Mouse (Mus musculus) limb, embryonic 13.5 days (tissue): ENCODE measurements around the gene Rgma. TPM values are rescaled to one million over a fixed set of nuclear protein-coding genes. Genes with fewer than 3 reads are reported as not detected.

ENCODE experiments used
- ATAC-seq: fragments of 200-750 bp; cut with Nextera tagmentation; 2 replicates; pipeline ENCODE4 v1.8.0; 2017; ENCODE audit warnings: low read depth, moderate number of reproducible peaks, moderate TSS enrichment; ENCODE audit not compliant: low FRiP score
- H3K27ac ChIP-seq: fragments of 300-500 bp; sonication (generic); 2 replicates; pipeline ENCODE4 v1.5.1; 2015; ENCODE audit warnings: inconsistent platforms, mild to moderate bottlenecking, moderate library complexity
- H3K27me3 ChIP-seq: fragments of 300-500 bp; sonication (generic); 2 replicates; pipeline ENCODE4 v1.6.1; 2015; ENCODE audit warnings: mild to moderate bottlenecking, inconsistent platforms
- H3K36me3 ChIP-seq: fragments of 300-500 bp; sonication (generic); 2 replicates; pipeline ENCODE4 v1.6.1; 2015; ENCODE audit warnings: inconsistent platforms, mild to moderate bottlenecking, moderate library complexity
- H3K4me1 ChIP-seq: fragments of 300-500 bp; sonication (generic); 2 replicates; pipeline ENCODE4 v1.6.1; 2015; ENCODE audit warnings: inconsistent platforms
- H3K4me2 ChIP-seq: fragments of 300-500 bp; sonication (generic); replicated peaks from 2 replicates; pipeline ENCODE4 v1.6.1; 2015; ENCODE audit warnings: inconsistent platforms, mild to moderate bottlenecking, moderate library complexity
- H3K4me3 ChIP-seq: fragments of 300-500 bp; sonication (generic); 2 replicates; pipeline ENCODE4 v1.5.1; 2015; ENCODE audit warnings: moderate library complexity, mild to moderate bottlenecking, inconsistent platforms
- H3K9ac ChIP-seq: fragments of 300-500 bp; sonication (generic); 2 replicates; pipeline ENCODE4 v1.6.1; 2015; ENCODE audit warnings: mild to moderate bottlenecking, inconsistent platforms
- H3K9me3 ChIP-seq: fragments of 300-500 bp; sonication (generic); 2 replicates; pipeline ENCODE4 v1.6.1; 2016; ENCODE audit warnings: inconsistent platforms
- WGBS: fragments of 180-500 bp; shearing (Covaris S2); methylation state at CpG from one replicate; pipeline ENCODE4 v1.1.7; 2015; 5-methylcytosine and 5-hydroxymethylcytosine counted together
- polyA plus RNA-seq: library from polyadenylated mRNA; unstranded; fragments of >200 nt; fragmentation: Nextera tagmentation; extraction: Ambion mirVana; gene quantifications from 2 replicates; pipeline ENCODE4 v1.2.1, GENCODE M21; 2015

The Rgma gene
- polyA plus RNA-seq = 25.3 and 25.6 TPM in 2 replicates

DNA sequence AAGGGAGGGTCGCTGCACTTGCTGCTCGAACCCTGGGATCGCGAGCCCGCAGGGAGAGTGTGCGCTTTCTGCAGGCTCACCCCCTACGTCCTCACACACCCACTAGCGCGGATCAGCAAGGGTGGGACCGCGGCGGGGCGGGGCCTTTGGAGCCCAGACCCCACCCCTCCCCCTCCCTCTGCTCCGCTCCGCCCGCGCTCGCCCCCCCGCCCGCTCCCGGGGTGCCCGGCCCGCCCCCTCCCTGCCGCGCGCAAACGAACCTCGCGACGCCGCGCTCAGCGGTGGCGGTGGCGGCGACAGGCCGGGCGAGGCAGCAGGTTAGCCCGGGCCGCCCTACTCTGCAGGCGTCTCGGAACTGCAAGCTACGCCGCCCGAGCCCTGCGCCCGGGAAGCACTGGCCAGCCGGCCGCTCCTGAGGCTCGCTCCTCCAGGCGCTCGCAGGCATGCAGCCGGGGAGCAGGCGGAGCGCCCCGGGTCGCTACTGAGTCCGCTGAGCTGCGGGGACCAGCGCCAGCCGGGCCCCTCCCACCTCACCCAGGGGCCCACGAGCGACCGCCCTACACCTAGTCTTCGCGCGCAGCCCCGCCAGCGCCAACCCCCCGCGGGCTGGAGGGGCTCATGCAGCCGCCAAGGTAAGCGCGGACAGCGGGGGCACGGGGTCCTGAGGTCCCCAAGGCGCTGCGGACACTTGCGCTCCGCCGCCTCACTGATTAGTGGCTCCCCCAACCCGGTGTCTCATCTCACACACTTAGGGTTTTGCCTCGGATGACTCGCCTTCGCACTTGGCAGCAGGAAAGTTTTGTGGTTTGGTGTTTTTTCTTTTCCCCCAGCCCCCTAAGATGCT, at the start of gene Rgma:
TSS of gene Rgma (plus strand) at position 253 of the 844 bp plus-strand sequence.
- no peaks in the 10 kb centered on the region for H3K36me3 ChIP-seq
- H3K4me2 ChIP-seq = peak within 1 kb of the TSS; percentile 99
- H3K27me3 ChIP-seq = peaks cover 75% of the 10 kb centered on the region
- WGBS = under 1% methylated on average over 50 of the region's 85 CpGs
- peaks cover 47% of the 10 kb centered on the region for H3K4me1 ChIP-seq
- peak within 1 kb of the TSS; percentile 84 for H3K9ac ChIP-seq
- H3K27ac ChIP-seq = peak within 1 kb of the TSS; percentile 75
- peak within 1 kb of the TSS; percentile 70 for H3K4me3 ChIP-seq
- peak; percentile 84 for ATAC-seq
- no peaks in the 10 kb centered on the region for H3K9me3 ChIP-seq

DNA sequence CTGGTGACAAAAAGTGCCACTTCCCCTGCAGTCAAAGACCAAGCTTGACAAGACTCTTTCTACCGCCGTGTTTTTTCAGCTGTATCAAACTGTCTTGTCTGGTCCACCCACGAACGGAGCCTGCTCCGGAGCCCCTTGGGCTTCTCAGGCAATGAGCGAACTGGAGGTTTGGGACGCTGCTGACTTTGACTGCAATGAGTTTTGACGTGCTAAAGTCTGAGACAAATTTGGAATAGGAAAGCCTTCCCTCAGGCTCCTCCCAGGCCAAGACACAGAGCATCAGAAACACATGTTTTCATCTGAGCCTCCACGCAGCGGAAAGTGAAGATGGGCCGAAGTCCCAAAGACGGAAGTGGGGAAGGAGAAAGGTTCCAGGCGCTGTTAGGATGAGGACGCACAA, 49.1 kb upstream of the Rgma start:
- no peak for ATAC-seq
- H3K4me3 ChIP-seq = no peak overlapping the region
- H3K4me1 ChIP-seq = peaks cover 38% of the 10 kb centered on the region
- H3K27me3 ChIP-seq = peaks cover 30% of the 10 kb centered on the region
- H3K9ac ChIP-seq = no peak overlapping the region
- peaks cover 4% of the 10 kb centered on the region; the same call in 1 of the 2 replicates for H3K9me3 ChIP-seq
- H3K36me3 ChIP-seq = no peaks in the 10 kb centered on the region
- H3K27ac ChIP-seq = peak overlapping the region; percentile 44; the same call in 1 of the 2 replicates
- 78% methylated on average over 14 of the region's 14 CpGs for WGBS
- no peak overlapping the region for H3K4me2 ChIP-seq

DNA sequence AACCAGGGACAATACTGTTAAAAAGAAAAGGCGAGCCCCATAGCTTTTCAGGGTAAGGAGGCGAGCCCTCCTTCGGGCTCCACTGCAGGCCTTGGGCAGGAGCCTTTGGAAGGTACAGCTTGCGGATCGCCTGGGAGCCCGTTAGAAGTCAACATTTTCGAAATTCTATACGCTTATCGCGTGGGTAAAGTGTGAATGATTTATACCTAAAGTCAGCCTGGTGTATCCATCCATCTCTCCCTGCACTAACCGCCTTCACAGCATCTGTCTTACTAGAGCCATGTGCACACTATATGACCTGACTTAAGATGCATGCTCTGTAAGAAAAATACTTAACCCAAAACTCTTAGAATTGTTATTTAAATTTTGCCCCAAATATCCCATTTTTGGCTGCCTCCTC, 48.6 kb upstream of the Rgma start:
- 82% methylated on average over 11 of the region's 11 CpGs for WGBS
- Histone ChIP-seq H3K9ac (no peak overlapping the region), H3K4me1 (peaks cover 41% of the 10 kb centered on the region), H3K36me3 (no peaks in the 10 kb centered on the region), H3K9me3 (no peaks in the 10 kb centered on the region), H3K27me3 (peaks cover 26% of the 10 kb centered on the region), H3K4me2 (no peak overlapping the region), H3K4me3 (no peak overlapping the region), H3K27ac (peak overlapping the region; percentile 44)
- ATAC-seq = no peak

DNA sequence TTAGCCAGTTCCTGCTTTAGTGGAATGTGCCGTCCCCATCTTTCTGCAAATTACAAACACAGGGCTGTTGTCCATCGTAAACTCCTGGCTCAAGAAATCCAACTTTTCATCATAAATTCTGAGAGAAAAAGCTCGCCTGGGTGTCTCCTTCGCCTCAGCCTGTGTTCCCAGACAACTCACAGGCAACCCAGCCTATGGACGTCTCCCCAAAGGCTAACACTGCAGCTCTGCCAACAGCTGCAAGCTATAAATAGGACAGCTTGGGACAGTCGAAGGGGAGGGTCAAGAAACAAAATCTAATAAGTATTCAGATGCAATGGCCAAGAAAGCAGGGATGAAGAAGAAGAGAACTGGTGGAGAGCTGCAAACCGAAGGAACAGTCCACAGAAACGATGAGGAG, 48.1 kb upstream of the Rgma start:
- 34% methylated on average over 8 of the region's 8 CpGs for WGBS
- ATAC-seq = peak; percentile 68; the same call in 1 of the 2 replicates
- H3K9me3 ChIP-seq = no peaks in the 10 kb centered on the region
- no peak overlapping the region for H3K9ac ChIP-seq
- H3K27me3 ChIP-seq = peaks cover 23% of the 10 kb centered on the region
- peaks cover 45% of the 10 kb centered on the region for H3K4me1 ChIP-seq
- no peak overlapping the region for H3K4me2 ChIP-seq
- no peak overlapping the region for H3K4me3 ChIP-seq
- H3K27ac ChIP-seq = peak overlapping the region; percentile 44
- no peaks in the 10 kb centered on the region for H3K36me3 ChIP-seq

DNA sequence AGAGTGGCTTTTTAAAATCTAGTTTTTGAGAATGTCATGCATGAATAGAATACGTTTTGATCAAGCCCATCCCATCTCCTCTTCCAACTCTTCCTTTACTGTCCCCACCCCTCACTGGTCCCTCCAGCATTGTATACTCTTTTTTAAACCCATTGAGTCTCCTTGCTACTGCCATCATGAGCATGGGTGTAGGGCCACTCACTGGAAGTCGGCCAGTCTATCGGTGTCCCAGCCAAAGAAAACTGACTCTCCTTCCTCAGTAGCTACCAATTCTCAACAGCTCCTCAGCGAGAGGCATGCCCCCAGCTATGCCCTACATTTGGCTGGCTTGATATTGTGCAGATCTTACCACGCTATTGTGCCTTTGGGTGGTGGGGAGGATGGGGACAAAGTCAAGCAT, 47.7 kb upstream of the Rgma start:
- Histone ChIP-seq H3K4me3 (no peak overlapping the region), H3K4me2 (no peak overlapping the region), H3K9ac (no peak overlapping the region), H3K27me3 (peaks cover 21% of the 10 kb centered on the region), H3K9me3 (no peaks in the 10 kb centered on the region), H3K27ac (0 out of 2 replicates have a peak overlapping the region, but pooled peaks have one; percentile 44), H3K4me1 (peaks cover 45% of the 10 kb centered on the region), H3K36me3 (no peaks in the 10 kb centered on the region)
- WGBS = 82% methylated on average over 5 of the region's 5 CpGs
- ATAC-seq = no peak

DNA sequence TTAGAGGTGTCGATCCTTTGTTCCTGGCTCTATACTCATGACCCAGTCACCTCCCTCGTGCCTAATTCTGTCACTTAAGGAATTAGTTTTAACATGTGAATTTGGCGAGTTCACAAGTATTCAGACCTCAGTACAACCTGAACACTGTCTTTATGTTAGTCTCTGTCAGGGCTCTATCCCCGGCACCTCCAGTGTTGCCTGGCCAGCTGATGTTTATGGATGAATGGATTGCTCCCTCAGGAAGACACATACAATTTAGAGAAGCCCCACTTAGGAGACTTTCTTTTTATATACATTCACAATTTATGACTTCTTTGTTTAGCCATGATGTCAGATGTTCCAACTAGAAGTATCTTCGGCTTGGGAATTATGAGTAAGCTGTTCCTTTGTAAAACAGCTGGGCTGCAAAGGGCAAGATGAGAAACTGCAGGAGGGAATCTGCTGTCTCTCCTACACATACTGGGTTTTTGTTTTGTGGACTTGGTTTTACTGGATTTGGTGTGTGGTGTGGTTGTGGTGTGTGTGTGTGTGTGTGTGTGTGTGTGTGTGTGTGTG, 46.6 kb upstream of the Rgma start:
- Histone ChIP-seq H3K27me3 (peaks cover 17% of the 10 kb centered on the region), H3K27ac (no peak overlapping the region), H3K9me3 (no peaks in the 10 kb centered on the region), H3K9ac (no peak overlapping the region), H3K4me2 (no peak overlapping the region), H3K4me3 (no peak overlapping the region), H3K4me1 (peaks cover 44% of the 10 kb centered on the region), H3K36me3 (no peaks in the 10 kb centered on the region)
- WGBS = 32% methylated on average over 5 of the region's 5 CpGs
- peak; percentile 66; the same call in 1 of the 2 replicates for ATAC-seq

DNA sequence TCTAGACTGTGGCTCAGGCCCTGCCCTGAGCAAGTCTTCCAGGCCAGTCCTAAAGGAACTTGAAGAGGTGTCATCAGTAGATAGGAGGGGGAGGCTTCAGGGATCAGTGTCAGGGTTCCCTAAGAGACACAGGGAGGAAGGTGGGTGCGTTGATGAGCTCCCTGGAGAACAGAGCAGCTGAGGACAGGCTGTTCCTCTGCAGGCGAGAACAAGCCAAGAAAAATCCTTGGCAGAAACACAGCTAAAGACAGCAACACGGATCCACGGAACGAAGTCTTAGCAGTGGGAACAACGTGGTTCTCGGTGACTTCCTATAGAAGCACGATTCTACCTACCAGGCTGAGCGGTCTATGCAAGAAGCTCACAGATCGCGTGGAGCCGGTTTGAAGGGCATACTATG, 44.6 kb upstream of the Rgma start:
- Histone ChIP-seq H3K4me1 (peaks cover 43% of the 10 kb centered on the region), H3K36me3 (no peaks in the 10 kb centered on the region), H3K4me2 (no peak overlapping the region), H3K27ac (no peak overlapping the region), H3K9me3 (no peaks in the 10 kb centered on the region), H3K4me3 (no peak overlapping the region), H3K27me3 (peaks cover 21% of the 10 kb centered on the region), H3K9ac (no peak overlapping the region)
- no peak for ATAC-seq
- WGBS = 91% methylated on average over 12 of the region's 12 CpGs

DNA sequence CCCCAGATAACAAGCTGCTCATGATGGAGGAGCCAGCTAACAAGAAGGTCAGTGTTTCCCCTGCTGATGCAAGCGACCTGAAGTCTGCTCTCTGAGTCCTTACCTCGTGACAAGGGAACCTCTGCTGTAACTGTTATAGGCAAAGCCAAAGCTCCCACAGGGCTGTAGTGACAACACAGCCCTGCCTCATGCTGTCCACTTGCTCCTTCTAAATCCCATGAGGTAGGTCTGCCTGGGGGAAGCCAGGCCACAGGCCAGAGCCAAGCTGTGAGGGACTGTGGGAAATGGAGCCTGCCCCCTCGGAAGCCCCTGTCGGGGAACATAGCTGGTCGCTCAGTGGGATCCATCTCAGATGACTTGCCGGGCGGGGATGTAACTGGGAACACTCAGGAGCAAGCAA, 43.7 kb upstream of the Rgma start:
- Histone ChIP-seq H3K4me2 (no peak overlapping the region), H3K36me3 (no peaks in the 10 kb centered on the region), H3K4me3 (no peak overlapping the region), H3K4me1 (peaks cover 40% of the 10 kb centered on the region), H3K9ac (0 out of 2 replicates have a peak overlapping the region, but pooled peaks have one; percentile 0), H3K27me3 (peaks cover 23% of the 10 kb centered on the region), H3K27ac (no peak overlapping the region), H3K9me3 (no peaks in the 10 kb centered on the region)
- WGBS = 67% methylated on average over 7 of the region's 7 CpGs
- no peak for ATAC-seq

DNA sequence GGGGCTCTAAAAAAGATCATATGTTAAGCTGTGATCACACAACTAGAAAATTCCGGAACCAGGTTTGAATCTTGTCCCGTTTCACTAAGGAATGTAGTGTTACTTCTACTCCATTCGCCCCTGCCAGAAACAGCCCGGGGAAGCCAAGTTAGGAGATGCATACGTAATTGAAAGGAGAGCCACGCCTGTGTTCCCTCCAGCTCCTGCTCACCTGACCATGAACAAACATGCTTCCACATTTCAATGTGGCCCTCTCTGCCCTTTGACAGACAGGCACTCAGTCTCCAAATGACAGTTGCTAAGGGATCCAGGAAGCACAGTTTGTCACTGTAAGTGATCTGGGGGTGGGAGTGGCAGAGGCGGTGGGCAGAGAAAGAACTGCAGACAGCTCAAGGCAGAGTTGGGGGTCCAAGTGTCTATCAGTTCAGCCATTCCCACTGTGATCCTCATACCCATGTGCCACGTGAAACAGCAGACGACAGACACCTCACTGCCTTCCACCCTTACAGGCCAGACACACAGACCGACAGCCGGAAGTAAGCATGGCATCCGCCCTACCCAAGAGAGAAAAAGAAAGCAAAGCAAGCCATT, 41.8 kb upstream of the Rgma start:
- H3K36me3 ChIP-seq = no peaks in the 10 kb centered on the region
- no peak for ATAC-seq

DNA sequence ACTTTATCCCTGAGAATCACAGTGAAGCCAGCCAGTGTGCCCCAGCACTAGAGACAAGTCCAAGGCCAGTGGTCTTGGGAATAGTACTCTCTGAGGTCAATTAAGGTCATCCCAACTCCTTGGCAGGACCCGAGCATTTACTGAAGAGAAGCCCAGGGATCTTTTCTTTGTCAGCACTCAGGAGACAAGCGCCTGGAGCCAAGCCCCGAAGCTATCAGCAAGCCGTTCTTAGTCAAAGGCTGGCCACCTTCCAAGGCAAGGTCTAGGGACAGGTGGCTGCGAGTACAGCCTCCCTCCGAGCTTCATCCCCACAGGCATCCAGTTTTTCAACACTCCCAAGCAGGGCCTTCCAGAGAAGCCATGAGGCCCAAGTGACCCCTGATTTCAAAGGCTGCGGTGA, 40.4 kb upstream of the Rgma start:
- Histone ChIP-seq H3K36me3 (no peaks in the 10 kb centered on the region), H3K27ac (no peak overlapping the region), H3K4me3 (no peak overlapping the region), H3K27me3 (peaks cover 19% of the 10 kb centered on the region), H3K4me2 (no peak overlapping the region), H3K9me3 (no peaks in the 10 kb centered on the region), H3K4me1 (peaks cover 10% of the 10 kb centered on the region), H3K9ac (no peak overlapping the region)
- no peak for ATAC-seq
- 57% methylated on average over 7 of the region's 7 CpGs for WGBS

More for the DNA sequence above, 41.8 kb upstream of the Rgma start:
- Histone ChIP-seq H3K27me3 (peaks cover 23% of the 10 kb centered on the region), H3K4me2 (no peak overlapping the region), H3K27ac (no peak overlapping the region), H3K4me1 (peaks cover 21% of the 10 kb centered on the region), H3K4me3 (no peak overlapping the region), H3K9me3 (no peaks in the 10 kb centered on the region), H3K9ac (no peak overlapping the region)
- WGBS = 80% methylated on average over 12 of the region's 12 CpGs

DNA sequence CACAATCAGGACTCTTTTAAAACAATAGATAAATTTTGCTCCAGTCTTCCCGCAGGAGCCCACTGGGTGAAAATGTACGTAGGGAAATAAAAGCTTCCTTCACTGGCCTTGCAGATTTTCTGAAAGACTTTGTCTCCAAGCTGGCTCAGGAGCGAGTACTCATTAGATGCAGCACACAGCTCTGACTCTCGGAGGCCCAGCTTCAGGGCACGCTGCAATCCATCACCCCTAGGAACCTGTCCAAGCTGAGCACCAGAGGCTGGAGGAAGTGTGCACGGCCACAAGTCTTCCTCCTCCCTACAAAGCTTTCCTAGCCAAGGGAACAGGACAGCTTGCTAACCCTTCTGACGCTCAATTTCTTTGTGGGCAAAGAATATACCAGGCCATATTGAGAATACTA, 38.9 kb upstream of the Rgma start:
- WGBS = 48% methylated on average over 7 of the region's 7 CpGs

DNA sequence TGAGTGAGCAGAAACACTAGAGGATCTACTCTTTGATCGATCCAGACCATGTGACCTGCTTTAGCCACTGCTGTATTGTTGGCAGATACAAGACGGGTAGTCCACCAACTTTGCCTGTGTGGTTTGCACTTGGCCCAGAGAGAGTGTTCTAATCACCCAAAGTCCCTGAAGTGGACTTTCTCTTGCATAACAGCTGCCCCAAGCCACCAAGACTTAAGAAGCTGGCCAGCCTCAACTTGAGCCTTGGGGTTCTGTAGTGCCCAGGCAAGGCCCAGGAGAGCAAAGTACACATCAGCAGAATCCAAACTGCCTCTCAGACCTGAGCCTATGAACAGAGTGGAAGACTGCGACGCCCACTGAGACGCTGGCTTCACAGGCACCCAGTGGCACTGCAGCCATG, 37.0 kb upstream of the Rgma start:
- ATAC-seq = no peak
- Histone ChIP-seq H3K4me2 (no peak overlapping the region), H3K9me3 (no peaks in the 10 kb centered on the region), H3K27ac (no peak overlapping the region), H3K9ac (no peak overlapping the region), H3K4me1 (no peaks in the 10 kb centered on the region), H3K36me3 (no peaks in the 10 kb centered on the region), H3K27me3 (peaks cover 18% of the 10 kb centered on the region; the same call in 1 of the 2 replicates), H3K4me3 (no peak overlapping the region)
- 90% methylated on average over 5 of the region's 5 CpGs for WGBS

More for the DNA sequence above, 38.9 kb upstream of the Rgma start:
- Histone ChIP-seq H3K36me3 (no peaks in the 10 kb centered on the region), H3K9ac (no peak overlapping the region), H3K4me3 (no peak overlapping the region), H3K27me3 (0 out of 2 replicates have a peak, but pooled peaks cover 15% of the 10 kb centered on the region), H3K9me3 (no peaks in the 10 kb centered on the region), H3K4me2 (no peak overlapping the region), H3K27ac (no peak overlapping the region), H3K4me1 (peaks cover 7% of the 10 kb centered on the region)
- ATAC-seq = no peak
